Comparison of ENCODE assay signal across 24 mouse cellular contexts in genomic region chr5:70400561-70400960, GRCm38 (mm10).
DNase-seq lines count a peak whose midpoint lies in the region; ATAC-seq and TF ChIP-seq lines count a peak whose summit lies in the region.
"Had no signal": no experiment of that assay in that cellular context is flagged by ENCODE, and none has a peak within 500 bp of the region (broad histone marks: within the 10 kb centered on the region; RNA-seq: fewer than 3 reads in every experiment).

No protein-coding gene starts in this region.

- no peak overlapping the region for H3K4me3 ChIP-seq in kidney, adult 2 months (ENCODE audit: insufficient read depth, low read depth, low read length)
- H3K4me3 ChIP-seq in kidney, embryonic 15.5 days (replicated peaks) = no peak overlapping the region
- H3K4me3 ChIP-seq in kidney, postnatal 0 days (replicated peaks; ENCODE audit: low read depth, low read length) = no peak overlapping the region
- no peak overlapping the region for H3K4me3 ChIP-seq in kidney, embryonic 14.5 days (ENCODE audit: low read length)
- H3K4me3 ChIP-seq: embryonic facial prominence, embryonic 10.5 days; embryonic facial prominence, embryonic 12.5 days; forebrain, embryonic 13.5 days; forebrain, embryonic 15.5 days had no signal

- no peaks in the 10 kb centered on the region for H3K27me3 ChIP-seq in kidney, adult 2 months (replicated peaks; ENCODE audit: control insufficient read depth, insufficient read depth, low read length)
- H3K27me3 ChIP-seq in kidney, embryonic 15.5 days = no peaks in the 10 kb centered on the region
- H3K27me3 ChIP-seq in kidney, postnatal 0 days (ENCODE audit: insufficient read depth, low read length) = no peaks in the 10 kb centered on the region
- no peaks in the 10 kb centered on the region for H3K27me3 ChIP-seq in kidney, embryonic 14.5 days (ENCODE audit: control insufficient read depth, insufficient read depth, low read length)
- H3K27me3 ChIP-seq: CH12.LX; embryonic facial prominence, embryonic 12.5 days; forebrain, embryonic 13.5 days; forebrain, embryonic 15.5 days; Patski had no signal

- TF ChIP-seq CTCF in kidney, adult 2 months (conservative IDR thresholded peaks at IDR 0.05; ENCODE audit: insufficient read depth, insufficient read length, low read depth, low read length) = no peak
- TF ChIP-seq CTCF in kidney, postnatal 0 days (IDR thresholded peaks at IDR 0.05; ENCODE audit: low read depth) = no peak

- no peaks in the 10 kb centered on the region for H3K36me3 ChIP-seq in kidney, adult 2 months (ENCODE audit: control insufficient read depth, insufficient read depth, low read length)
- no peaks in the 10 kb centered on the region for H3K36me3 ChIP-seq in kidney, embryonic 15.5 days
- no peaks in the 10 kb centered on the region for H3K36me3 ChIP-seq in kidney, postnatal 0 days (ENCODE audit: insufficient read depth, low read length)
- H3K36me3 ChIP-seq in kidney, embryonic 14.5 days (ENCODE audit: control insufficient read depth, insufficient read depth, low read length) = no peaks in the 10 kb centered on the region
- H3K36me3 ChIP-seq: embryonic facial prominence, embryonic 10.5 days; embryonic facial prominence, embryonic 12.5 days; forebrain, embryonic 15.5 days; G1E had no signal

- TF ChIP-seq POLR2A in kidney, adult 2 months (IDR thresholded peaks at IDR 0.05; ENCODE audit: low read depth, low read length) = no peak

- ATAC-seq in kidney, embryonic 15.5 days (replicated peaks; ENCODE audit: low FRiP score) = peak; percentile 86
- no peak; the same call in 1 of the 2 replicates for ATAC-seq in kidney, postnatal 0 days (replicated peaks; ENCODE audit: low FRiP score, low read depth)
- no peak for ATAC-seq in kidney, embryonic 14.5 days (ENCODE audit: low FRiP score, low TSS enrichment)
- ATAC-seq: activated CD4-positive, CD25-positive, alpha-beta regulatory T cell, adult 4 months; CD4-positive, CD25-positive, alpha-beta regulatory T cell, adult 4 months; forebrain, embryonic 13.5 days; forebrain, embryonic 15.5 days; Patski had no signal

- H3K4me2 ChIP-seq in kidney, embryonic 15.5 days = no peak overlapping the region
- no peak overlapping the region for H3K4me2 ChIP-seq in kidney, postnatal 0 days (ENCODE audit: low read length)
- H3K4me2 ChIP-seq in kidney, embryonic 14.5 days (replicated peaks; ENCODE audit: low read depth, low read length) = no peak overlapping the region
- H3K4me2 ChIP-seq: embryonic facial prominence, embryonic 12.5 days; forebrain, embryonic 13.5 days; forebrain, embryonic 15.5 days had no signal

- no peaks in the 10 kb centered on the region for H3K4me1 ChIP-seq in kidney, adult 2 months (ENCODE audit: control insufficient read depth, insufficient read depth, low read length)
- no peaks in the 10 kb centered on the region for H3K4me1 ChIP-seq in kidney, embryonic 15.5 days
- H3K4me1 ChIP-seq in kidney, postnatal 0 days (replicated peaks; ENCODE audit: insufficient read depth, low read length) = no peaks in the 10 kb centered on the region
- H3K4me1 ChIP-seq in kidney, embryonic 14.5 days (ENCODE audit: control insufficient read depth, insufficient read depth, low read length) = no peaks in the 10 kb centered on the region
- H3K4me1 ChIP-seq: embryonic facial prominence, embryonic 10.5 days; embryonic facial prominence, embryonic 12.5 days; forebrain, embryonic 13.5 days; forebrain, embryonic 15.5 days had no signal

- H3K9ac ChIP-seq in kidney, embryonic 15.5 days = no peak overlapping the region
- no peak overlapping the region for H3K9ac ChIP-seq in kidney, postnatal 0 days (ENCODE audit: low read depth, low read length)
- H3K9ac ChIP-seq in kidney, embryonic 14.5 days (ENCODE audit: low read depth, low read length) = no peak overlapping the region
- H3K9ac ChIP-seq: embryonic facial prominence, embryonic 12.5 days; forebrain, embryonic 13.5 days; forebrain, embryonic 15.5 days had no signal

- H3K27ac ChIP-seq in kidney, adult 2 months (ENCODE audit: insufficient read depth, low read depth, low read length) = no peak overlapping the region
- H3K27ac ChIP-seq in kidney, embryonic 15.5 days = peak overlapping the region; percentile 51; the same call in 1 of the 2 replicates
- H3K27ac ChIP-seq in kidney, postnatal 0 days = no peak overlapping the region
- no peak overlapping the region for H3K27ac ChIP-seq in kidney, embryonic 14.5 days (ENCODE audit: low read depth, low read length)
- H3K27ac ChIP-seq: embryonic facial prominence, embryonic 10.5 days; embryonic facial prominence, embryonic 12.5 days; forebrain, embryonic 13.5 days; forebrain, embryonic 15.5 days had no signal

- DNase-seq in kidney, adult 2 months = peak; percentile 60
- DNase-seq in kidney, postnatal 25 days = no peak
- no peak for DNase-seq in kidney, postnatal 4 days
- peak; percentile 12 for DNase-seq in kidney, postnatal 0 days (ENCODE audit: low spot score)
- DNase-seq: adrenal gland, adult 8-10 months; adrenal gland, postnatal 14 days; adrenal gland, postnatal 36 days; B cell, adult 2 months; cerebellum, adult 11-12 months; cerebellum, adult 2 months; cerebellum, adult 9-10 months; cerebellum, postnatal 10 days; cerebellum, postnatal 25 days had no signal

- no peaks in the 10 kb centered on the region for H3K9me3 ChIP-seq in kidney, embryonic 15.5 days (replicated peaks)
- H3K9me3 ChIP-seq in kidney, postnatal 0 days (replicated peaks; ENCODE audit: low read length) = no peaks in the 10 kb centered on the region
- no peaks in the 10 kb centered on the region for H3K9me3 ChIP-seq in kidney, embryonic 14.5 days (ENCODE audit: control insufficient read depth, low read length)
- H3K9me3 ChIP-seq: embryonic facial prominence, embryonic 10.5 days; embryonic facial prominence, embryonic 12.5 days; forebrain, embryonic 13.5 days; forebrain, embryonic 15.5 days had no signal

- 34% methylated on average over 3 of the region's 3 CpGs for WGBS in kidney, adult 2 months
- 76% methylated on average over 3 of the region's 3 CpGs for WGBS in kidney, embryonic 15.5 days
- 70% methylated on average over 3 of the region's 3 CpGs for whole genome bisulfite sequencing in kidney, postnatal 0 days
- WGBS in kidney, embryonic 14.5 days = 74% methylated on average over 3 of the region's 3 CpGs

Comparison
In these comparisons a context has a peak if more than half of its experiments do, and no peak if none do; other contexts are left out.
1. DNase-seq: peak in kidney, adult 2 months (single experiment) and kidney, postnatal 0 days (single experiment); none in kidney, postnatal 25 days (0 of 2) and kidney, postnatal 4 days (0 of 2).